Mouse (Mus musculus) lung, postnatal 14 days (tissue): ENCODE data around the gene Miga1.

ENCODE experiments used
- DNase-seq: peaks from one replicate; pipeline ENCODE4 v3.0.0; 2021

Miga1 gene

DNA sequence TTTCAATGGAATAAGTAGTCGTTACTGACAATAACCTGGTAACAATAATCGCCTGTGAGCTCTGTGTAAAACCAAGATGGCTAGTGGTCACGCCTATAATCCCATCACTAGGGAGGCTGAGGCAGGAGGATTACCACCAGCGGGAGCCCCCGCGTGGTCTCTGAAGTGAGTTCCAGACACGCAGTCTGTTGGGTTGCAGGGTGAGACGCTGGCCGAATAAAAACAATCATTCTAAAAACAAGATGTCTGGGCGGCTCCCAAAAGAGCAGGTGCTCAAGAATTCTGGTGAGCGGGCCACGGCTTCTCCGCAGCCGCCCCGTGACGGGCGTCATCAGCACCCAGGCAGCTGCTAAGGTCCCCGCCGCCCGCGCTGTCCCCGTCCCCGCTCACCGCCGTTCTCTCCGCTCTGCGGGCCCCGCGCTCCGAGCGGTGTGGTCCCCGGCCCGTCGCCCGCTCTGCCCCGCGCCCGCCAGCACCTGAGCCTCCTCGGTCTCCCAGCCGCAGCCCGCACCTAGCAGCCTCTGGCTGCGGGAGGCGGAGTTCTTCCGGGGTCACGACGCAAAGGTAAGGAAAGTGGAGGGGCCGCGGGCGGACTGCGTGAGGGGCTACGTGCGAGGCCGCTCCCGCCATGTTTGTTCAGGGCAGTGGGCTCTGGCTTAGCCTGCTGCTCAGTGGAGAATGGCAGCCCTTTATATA, at the start of gene Miga1:
Miga1 (minus strand) TSS at position 546 of the 696 bp plus-strand sequence.
- DNase-seq: peak; percentile 74

DNA sequence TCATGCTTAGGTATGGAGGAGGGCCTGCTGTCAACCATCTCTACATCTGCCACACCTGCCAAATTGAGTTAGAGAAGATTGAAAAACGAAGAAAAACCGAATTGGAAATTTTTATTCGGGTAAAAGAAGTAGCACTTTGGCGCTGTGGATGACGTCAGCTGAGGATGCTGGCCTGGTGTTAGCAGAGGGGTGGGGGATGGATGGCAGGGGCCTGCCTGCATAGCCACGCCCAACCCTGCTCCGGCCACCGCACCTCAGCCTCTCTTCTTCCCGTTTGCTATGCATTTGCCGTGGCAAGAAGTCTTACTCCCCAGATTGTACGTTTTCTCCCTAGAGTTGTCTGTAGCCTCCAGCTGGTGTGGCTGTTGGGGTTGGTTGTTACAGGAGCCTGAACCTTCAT, 43.9 kb upstream of the Miga1 start:
- no peak for DNase-seq

DNA sequence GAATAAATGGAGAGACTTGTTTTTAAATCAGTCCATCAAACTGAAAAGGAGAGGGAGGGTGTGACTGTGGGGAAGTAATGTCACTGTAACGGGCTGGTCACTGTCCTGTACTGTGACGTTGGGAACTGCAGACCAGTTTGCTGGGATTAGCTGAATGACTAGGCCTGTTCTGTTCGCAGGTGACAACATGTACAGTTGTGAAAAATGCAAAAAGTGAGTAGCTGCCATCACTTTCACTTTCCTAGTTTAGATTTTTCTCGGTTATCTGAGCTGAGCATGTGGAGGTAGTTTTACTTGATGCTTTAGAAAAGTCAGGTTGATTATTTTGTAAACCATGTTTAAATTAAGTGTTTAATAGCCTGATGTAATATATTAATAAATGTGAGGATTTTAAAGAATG, 35.9 kb upstream of the Miga1 start:
- no peak for DNase-seq

DNA sequence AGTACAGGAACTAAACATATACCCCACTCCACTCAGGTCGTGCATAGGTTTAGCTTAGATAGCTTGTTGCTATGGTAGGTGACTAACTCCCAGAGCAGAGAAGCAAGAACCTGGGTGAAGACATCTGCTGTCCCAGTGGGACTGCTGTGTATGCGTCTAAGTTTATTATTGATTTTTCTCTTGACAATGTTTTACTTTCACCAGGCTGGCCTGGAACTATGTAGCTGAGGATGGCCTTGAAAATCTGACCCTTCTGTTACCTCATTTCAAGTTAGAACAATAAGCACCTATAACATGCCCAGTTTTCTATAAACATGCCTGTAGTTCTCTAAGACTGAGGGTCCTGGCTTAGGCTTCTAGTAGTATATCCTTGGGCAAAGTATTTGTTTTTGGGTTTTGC, 24.0 kb upstream of the Miga1 start:
- DNase-seq: no peak

DNA sequence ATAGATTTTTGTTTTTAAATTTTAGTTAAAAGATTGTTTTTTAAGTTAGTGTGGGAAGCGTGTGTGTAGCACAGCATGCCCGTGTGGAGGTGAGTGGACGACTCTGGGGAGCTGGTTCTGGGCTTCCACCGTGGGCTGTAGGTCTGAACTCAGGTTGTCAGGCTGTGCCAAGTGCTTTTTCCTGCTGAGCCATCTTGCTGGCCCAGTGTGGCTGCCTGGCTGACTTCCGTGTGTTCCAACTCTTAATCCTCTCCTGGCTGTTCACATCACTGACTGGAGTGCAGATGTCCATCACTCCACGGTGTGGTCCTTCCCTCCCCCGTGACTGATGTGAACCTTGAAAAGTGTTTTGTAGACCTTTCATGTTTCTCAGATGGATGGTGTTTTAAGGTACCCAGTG, 18.9 kb upstream of the Miga1 start:
- no peak for DNase-seq

DNA sequence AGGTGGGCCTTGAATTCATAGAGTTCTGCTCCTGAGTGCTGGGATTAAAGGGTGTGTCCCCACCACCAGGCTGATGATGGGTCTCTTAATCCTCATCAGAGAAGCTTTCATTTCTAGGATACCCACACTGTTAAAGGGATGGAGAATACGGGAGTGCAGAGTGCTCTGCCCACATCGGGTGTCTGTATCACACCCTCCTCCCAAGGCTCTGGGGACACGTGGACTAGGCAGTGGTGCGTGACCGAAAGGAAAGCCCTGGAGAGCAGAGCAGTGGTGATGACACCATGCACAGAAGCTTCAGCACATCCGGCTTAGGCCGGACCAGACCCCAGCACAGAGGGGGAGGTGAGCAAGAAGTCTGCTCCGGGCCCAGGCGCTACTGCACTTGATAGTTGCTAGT, 16.5 kb upstream of the Miga1 start:
- no peak for DNase-seq

DNA sequence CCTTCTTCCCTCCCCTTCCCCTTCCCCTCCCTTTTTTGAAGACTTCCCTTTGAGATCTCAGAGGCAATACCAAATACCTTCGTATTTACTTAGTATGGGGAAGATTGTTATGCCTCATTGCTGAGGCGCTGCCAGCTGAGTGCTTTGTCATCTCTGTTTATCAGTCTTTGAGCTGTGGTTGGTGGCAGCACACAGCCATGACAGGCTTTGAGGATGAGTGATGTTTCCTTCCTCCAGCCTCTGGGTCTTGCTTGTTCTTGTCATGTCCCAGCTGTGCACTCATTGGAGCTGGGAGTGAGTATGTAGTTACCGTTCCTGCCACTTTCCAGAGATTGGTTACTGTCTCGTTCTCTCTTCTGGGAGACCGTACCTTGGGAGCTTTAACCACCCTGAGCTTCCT, 15.2 kb upstream of the Miga1 start:
- DNase-seq: peak; percentile 59

DNA sequence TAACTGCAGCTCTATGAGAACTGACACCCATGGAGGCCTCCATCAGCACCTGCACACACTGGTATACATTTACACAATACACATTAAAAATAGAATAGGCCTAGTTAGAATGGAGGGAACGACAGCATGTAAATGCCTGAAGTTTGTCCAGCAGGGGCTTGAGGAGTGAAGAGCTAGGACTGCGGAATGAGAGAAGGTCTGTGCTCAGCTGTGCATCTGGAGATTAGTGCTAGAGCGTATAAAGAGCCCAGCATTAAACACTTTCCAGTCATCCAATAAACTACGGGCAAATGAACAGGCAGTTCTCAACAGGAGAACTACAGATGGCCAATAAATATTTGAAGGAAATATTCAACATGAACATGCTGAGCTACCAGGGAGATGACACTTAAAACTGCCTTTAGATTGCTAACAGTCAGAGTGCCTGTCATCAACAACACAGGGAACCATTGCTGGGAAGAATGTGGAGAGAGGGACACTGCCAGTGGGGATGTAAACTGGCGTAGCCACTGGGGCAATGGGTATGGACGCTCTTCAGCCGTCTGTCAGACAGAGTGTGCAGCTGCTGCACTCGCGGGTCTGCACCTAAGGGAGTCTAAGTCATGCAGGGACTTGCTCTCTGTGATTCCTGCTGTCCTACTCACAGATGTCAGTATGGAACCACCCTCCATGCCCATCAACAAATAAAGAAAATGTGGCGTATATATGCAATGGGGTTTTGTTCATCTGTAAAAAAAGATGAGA, 13.4 kb upstream of the Miga1 start:
- DNase-seq: no peak

DNA sequence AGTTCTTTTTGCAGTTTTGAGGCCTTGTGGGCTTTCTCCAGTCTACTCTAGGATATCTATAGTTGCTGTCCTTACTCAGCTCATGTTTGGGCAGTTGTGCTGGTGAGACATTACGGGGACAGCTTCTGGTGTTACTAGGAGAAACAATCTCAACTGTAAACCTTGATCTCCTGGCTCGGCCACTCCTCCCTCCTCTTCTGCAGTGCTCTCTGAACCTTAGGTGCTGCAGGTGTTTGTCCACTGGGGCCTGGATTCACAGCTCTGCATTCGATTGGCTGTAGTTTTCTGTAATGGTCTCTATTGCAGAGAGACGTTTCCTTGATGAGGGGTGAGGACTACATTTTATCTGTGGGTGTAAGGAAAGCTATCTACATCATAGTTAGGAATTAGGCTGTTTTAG, 12.1 kb upstream of the Miga1 start:
- DNase-seq: no peak

DNA sequence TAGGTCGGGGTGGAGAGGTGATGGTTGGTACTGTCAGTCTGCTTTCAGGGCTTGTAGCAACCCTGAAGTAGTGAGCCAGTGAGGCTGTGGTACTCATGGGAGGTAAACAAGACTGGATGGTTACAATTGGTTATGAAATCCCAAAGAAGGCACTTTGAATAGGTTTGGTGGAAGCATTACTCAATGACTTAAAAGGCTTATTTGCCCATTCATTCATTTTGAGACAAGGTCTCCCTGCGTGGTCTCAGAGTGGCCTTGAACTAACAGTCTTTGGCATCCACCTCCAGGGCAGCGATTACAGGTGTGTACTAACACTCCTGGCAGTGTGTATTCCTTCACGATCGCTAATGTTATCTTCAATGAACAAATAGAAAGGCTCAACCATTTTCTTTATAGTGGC, 10.8 kb upstream of the Miga1 start:
- no peak for DNase-seq

DNA sequence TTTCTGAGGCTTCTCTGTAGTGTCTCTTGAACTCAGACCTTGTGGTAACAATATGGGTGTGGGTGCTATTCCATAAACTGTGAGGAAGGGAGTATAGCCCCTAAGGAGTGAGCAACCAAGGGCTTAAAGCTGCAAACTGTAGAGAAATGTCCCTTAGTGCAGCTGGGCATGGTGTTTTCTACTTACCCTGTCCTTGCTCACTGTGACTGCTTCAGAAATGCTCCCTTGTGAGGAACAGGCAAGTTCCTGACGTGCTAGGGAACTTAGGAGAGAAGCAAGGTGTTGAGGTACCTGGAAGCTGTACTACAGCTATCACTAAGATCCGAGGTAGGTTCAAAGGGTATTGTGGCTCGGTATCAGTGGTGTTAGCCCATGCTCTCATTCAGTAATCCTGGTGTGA, 10.2 kb upstream of the Miga1 start:
- DNase-seq: no peak

DNA sequence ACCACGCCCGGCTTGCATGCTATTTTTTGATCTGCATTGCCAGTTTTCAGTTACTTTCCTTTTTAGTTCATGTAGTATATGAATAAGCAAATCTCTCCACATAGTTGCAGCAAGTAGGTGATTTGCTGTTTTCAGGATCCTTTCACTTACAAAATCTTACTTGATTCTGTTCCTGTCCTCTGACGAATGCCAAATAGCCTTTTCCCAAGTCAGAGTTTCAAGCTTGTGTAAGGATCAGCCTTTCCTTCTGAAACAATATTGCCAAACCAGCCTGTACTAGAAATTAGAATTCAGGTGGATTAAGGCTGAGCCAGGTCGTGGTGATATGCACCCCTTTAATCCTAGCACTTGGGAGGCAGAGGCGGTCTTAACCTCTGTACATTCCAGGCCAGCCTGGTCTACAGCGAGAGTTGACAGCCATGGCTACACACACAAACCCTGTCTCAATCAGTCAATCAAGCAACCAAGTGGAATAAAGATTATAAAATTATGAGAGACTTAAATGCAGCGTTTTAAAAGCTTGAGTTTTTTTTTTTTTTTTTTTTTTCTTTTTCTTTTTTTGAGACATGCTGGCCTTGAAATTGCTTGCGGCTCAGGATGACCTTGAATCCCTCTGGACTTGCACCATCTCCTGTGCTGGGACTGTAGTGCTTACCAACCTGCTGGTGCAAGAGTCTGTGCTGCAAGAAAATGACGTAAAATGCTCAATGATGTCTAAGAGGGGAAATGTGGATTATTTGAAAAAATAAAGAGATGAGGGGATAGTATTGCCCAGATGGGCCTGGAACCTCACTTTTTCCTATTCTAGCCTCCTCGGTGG, 8.0 kb upstream of the Miga1 start:
- no peak for DNase-seq

DNA sequence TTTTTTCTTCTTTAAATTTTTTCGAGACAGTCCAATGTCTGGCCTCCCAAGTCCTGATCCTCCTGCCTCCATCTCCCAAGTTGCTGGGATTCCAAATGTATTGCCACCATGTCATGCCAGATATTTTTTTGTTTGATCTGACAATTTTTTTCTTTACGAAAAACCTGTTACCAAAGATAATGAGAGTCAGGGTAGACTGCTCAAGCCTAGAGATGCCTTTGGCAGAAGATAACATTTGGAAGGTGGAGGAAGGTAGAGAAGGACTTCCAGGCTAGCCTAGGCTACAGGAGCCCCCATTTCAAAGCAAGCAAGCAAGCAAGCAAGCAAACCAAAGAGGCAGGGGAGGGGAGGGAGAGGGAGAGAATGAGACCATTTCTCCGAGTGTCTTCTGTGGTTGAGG, 7.0 kb upstream of the Miga1 start:
- no peak for DNase-seq

DNA sequence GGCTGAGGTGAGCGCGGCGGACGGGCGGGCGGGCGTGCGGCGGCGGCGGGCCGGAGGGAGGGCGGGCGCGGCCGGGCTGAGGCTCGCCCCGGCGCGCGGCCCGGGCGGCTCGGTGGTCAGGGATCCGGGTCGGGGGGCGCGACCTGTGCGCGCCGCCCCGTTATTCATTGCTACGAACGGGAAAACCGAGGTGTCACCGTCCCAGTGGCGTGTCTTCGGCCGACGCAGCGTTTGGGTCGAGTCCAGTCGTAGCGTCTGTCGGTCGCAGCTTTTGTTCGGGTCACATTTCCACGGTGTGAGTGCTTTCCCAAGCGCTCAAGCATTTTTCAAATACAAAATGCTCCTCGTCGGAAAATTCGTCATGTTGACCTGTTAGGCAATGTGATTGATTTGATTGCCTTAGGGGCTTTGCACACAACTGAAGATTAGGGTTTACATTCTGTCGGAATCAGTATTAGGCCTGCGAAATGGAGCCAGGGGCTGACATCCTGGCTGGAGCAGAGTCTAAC, 6.5 kb upstream of the Miga1 start:
- peak; percentile 42 for DNase-seq

DNA sequence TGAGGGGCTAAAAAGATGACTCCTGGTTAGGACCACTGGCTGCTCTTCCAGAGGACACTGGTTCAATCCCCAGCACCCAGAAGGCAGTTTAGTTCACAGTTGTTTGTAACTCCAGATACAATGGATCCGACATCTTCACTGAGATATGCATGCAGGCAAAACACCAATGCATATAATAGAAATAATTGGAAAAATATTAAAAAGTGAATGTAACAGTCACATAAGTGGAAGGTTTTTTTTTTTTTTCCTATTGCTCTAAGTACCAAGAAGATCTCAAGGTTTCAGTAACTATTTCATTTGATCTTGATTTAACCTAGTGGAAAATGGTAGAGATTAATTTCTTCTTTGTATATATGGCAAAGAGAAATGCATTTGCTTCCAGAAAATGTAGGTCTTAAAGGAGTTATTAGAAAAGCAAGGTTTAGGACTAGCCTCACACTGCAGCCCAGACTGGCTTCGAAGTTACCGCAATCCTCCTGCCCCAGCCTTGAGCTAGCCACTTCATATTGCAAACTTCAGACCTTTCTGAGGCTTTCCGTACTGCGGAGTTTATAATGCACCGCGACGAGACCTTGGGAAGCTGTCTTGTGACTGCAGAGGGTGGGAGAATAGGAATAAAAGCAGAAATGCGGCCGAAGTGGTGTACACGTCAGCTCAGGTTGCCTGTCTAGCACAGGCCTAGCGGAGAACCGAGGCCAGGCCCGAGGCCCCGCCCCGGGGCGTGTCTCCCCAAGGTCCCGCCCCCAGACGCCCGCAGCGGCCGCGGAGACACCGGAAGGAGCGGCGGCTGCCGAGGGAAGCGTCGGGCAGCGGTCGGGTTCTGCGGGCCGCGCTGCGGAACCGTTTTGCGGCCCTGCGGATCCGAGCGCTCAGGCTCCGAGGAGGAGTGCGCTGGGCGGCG, 5.8 kb upstream of the Miga1 start, which contains the start of gene Usp33:
Usp33 (plus strand) TSS at position 747 of the 901 bp plus-strand sequence.
- DNase-seq: peak; percentile 96

DNA sequence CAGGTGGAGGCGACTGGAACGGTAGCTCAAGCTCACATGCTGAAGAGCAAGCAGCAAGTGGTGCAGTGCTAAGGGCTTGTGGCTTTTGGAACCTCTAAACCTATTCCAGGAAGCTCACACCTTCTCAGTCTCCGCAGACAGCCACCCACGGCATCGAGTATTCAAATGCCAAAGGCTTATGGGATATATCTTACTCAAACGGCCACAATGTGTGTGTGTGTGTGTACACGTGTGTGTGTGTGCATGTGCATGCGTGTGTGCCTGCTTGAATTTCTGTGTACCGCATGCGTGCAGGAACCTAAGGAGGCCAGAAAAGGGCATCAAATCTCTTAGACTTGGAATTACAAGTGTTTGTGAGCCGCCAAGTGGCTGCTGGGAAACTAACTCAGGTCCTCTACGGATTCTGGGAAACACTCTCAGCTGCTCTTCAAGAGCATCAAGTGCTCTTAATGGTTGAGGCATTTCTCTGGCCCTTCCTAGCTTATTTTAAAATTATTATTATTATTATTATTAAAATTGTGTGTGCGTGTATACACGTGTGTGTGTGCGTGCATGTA, 2.8 kb upstream of the Miga1 start:
- peak; percentile 43 for DNase-seq

DNA sequence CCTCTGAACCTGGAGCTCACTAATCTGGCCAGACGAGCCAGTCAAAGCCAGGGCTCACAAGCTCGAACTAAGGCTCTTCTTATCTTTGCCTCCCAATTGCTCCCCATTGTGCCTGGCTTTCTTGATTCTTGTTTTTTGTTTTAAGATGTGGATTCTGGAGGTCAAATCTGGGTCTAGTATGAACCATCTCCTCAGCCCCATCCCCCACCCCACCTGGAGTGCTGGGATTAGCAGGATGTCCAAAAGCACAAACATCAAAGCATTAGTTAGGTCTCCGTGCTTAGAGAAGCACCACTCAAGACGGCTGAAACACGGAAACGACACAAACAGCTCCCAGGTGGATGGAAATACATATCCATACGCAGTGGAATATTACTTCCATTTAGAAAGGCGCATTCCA, 4.1 kb downstream of the Miga1 start:
- no peak for DNase-seq

DNA sequence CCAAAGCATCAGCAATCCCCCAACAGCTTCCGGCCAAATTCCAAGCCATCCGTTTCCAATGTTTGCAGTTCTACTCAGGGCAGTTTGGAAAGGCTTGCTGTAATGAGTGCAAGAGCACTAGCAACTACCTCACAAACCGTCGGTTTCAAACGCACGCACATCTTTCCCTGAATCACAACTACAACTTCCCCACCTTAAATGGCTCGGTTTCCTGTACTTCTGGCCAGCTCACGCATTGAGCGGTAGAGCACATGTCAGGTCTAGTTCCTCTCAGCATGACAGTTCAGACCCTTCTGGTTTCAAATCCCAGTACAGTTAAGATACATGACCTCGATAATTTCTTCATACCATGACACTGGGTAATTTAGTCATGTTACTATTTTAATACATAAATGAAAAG, 6.6 kb downstream of the Miga1 start:
- DNase-seq: no peak

DNA sequence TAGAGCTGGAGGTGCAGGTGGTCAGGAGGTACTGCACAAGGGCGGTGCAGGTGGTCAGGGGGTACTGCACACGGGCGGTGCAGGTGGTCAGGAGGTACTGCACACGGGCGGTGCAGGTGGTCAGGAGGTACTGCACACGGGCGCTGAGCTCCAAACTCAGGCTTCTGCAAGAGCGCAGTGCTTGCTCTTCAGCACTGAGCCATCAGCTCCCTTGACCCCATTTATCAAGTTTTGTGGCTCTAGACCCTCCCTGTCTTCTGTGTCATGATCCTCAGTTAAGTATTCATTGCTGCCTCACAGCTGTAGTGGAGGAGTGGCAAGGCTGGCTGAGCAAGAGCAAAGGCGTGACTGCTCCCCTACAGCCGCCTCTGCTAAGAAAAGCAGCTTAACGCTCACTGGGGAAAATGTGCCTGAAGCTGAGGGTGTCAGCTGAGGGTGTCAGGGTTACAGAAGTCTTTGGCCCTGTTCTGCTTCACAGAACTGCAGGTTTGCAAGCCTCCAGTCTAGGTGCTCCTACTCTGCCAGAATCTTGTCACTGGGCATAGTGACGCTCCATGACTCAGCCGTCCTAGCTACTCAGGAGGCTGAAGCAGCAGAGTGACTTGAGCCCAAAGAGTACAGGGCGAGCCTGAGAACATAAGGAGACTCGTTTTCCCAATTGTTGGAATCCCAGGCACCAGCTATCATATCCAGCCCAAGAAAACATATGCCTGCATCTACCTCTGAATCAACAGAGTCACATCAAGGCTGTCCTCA, 7.5 kb downstream of the Miga1 start:
- DNase-seq: no peak

DNA sequence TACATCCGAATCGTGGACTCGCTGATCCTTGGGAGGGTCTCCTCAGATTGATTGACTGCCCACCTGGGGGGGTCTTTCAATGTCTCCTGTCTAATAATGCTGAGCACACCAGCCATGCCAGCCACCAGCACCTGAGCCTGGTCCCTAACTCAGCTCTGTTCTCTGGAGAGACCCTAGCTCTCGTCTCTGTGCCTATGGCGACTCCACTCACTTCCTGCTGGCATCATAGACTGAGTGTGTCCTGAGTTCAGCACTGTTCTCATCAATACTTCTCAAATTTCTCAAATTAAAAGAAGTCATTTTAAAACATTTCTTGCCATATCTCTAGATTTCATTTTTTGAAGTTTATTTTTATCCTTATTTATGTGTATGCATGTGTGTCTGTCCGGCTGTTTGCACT, 8.1 kb downstream of the Miga1 start:
- no peak for DNase-seq
